Mouse (Mus musculus): ENCODE measurements around the gene Spaca1. TPM values are rescaled to one million over a fixed set of nuclear protein-coding genes. Genes with fewer than 3 reads are reported as not detected.

Spaca1 gene
- polyA plus RNA-seq, 1 experiment = not detected

DNA sequence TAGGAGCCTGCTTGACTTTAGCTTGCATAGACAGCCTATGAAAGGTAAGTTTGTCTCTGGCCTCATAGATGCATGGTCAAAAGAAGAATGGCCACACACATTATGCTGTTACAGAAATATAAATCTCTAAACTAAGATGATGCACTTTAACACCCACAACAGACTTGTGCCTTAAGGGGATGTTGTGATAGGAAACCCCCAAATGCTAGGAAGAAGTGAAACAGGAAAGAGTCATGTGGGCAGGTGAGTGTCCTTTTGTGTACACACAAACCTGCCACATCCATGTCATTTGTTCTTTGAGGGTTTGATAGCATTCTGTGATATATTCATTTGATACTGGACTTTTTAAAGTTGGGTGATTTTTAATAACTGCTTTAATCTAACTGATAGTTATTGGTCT is 53.6 kb downstream of the Spaca1 start:
- H3K27me3 ChIP-seq (ENCODE audit: control insufficient read depth, insufficient read depth, low read length) = no peaks in the 10 kb centered on the region
- no peak for TF ChIP-seq POLR2A (IDR thresholded peaks at IDR 0.05; ENCODE audit: low read depth, low read length)
- no peak for TF ChIP-seq CTCF (IDR thresholded peaks at IDR 0.05; ENCODE audit: extremely low read depth, insufficient read length, insufficient replicate concordance, low read depth, low read length)
- no peaks in the 10 kb centered on the region for H3K36me3 ChIP-seq (ENCODE audit: control insufficient read depth, insufficient read depth, low read length)

DNA sequence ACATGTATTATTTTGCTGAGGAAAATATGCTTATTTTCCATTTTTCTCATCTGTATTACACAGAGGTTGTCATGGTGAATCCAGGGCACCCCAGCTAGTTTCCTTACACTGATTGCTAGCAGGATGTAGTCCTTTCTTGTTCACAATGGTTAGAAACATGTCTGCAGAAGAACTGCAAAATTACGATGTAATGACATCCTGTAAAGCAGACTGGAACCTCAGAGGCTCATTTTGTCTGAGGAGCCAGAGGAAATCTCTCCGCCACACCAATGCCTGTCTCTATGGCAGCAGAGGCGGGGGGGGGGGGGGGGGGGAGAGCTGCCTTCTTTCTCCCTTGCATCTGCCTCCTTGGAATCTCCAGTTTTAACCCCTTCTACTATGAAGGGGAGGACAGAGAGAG is 57.3 kb downstream of the Spaca1 start:
- 66% methylated on average over 3 of the region's 3 CpGs for WGBS
- TF ChIP-seq POLR2A (IDR thresholded peaks at IDR 0.05; ENCODE audit: low read depth, low read length) (no peak), CTCF (IDR thresholded peaks at IDR 0.05; ENCODE audit: extremely low read depth, insufficient read length, insufficient replicate concordance, low read depth, low read length) (no peak)
- no peaks in the 10 kb centered on the region for H3K36me3 ChIP-seq (ENCODE audit: control insufficient read depth, insufficient read depth, low read length)

More for the DNA sequence above, 53.6 kb downstream of the Spaca1 start:
- Histone ChIP-seq H3K4me1 (ENCODE audit: control insufficient read depth, insufficient read depth, insufficient read length, low read length) (no peaks in the 10 kb centered on the region), H3K4me3 (ENCODE audit: low read depth, low read length) (no peak overlapping the region), H3K27ac (ENCODE audit: insufficient read depth, low read depth, low read length) (no peak overlapping the region)

GRCm38 (mm10) chr4:33988466-33989089 is 61.4 kb downstream of the Spaca1 start:
- WGBS = 60% methylated on average over 5 of the region's 5 CpGs
- Histone ChIP-seq H3K36me3 (ENCODE audit: control insufficient read depth, insufficient read depth, low read length) (no peaks in the 10 kb centered on the region), H3K27me3 (ENCODE audit: control insufficient read depth, insufficient read depth, low read length) (no peaks in the 10 kb centered on the region), H3K4me1 (ENCODE audit: control insufficient read depth, insufficient read depth, insufficient read length, low read length) (no peaks in the 10 kb centered on the region), H3K27ac (ENCODE audit: insufficient read depth, low read depth, low read length) (no peak overlapping the region), H3K4me3 (ENCODE audit: low read depth, low read length) (no peak overlapping the region)
- TF ChIP-seq POLR2A (IDR thresholded peaks at IDR 0.05; ENCODE audit: low read depth, low read length) (no peak), CTCF (IDR thresholded peaks at IDR 0.05; ENCODE audit: extremely low read depth, insufficient read length, insufficient replicate concordance, low read depth, low read length) (no peak)

More for the DNA sequence above, 57.3 kb downstream of the Spaca1 start:
- Histone ChIP-seq H3K4me1 (ENCODE audit: control insufficient read depth, insufficient read depth, insufficient read length, low read length) (no peaks in the 10 kb centered on the region), H3K27ac (ENCODE audit: insufficient read depth, low read depth, low read length) (no peak overlapping the region), H3K4me3 (ENCODE audit: low read depth, low read length) (no peak overlapping the region), H3K27me3 (ENCODE audit: control insufficient read depth, insufficient read depth, low read length) (no peaks in the 10 kb centered on the region)

Other genes starting within 250 kb of the Spaca1 start
- gene Cnr1, start 125.6 kb downstream of the Spaca1 start, polyA plus RNA-seq (2012; rRNA removed) = 0.67 and 1.4 TPM in 2 replicates

Measured in small intestine, adult 2 months (tissue).